Mouse (Mus musculus): Measurements from ENCODE around the gene Clec2e.

DNA sequence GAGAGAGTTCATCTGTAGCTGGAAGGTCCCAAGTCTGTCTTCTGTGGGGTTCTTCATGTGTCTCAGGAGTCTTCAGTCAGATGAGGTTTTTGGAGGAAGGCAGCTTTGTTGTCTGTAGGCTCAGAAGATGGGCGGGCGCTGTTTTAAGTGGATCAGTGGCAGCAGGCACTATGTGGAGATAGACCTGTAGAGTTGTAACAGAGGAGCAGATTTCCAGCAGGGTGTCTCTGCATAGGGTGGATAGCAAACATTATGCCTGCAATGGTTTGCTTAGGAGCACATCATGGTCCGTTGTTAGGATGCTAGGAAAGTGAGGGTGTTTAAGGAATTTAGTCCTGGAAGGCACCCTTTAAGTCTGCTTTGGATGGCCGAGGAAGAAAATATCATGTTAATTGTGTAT lies 52.3 kb downstream of the Clec2e start:
- TF ChIP-seq EP300 (IDR thresholded peaks at IDR 0.05; ENCODE audit: low read depth) (no peak), CTCF (IDR thresholded peaks at IDR 0.05; ENCODE audit: low read depth) (no peak)
